Mouse (Mus musculus): ENCODE measurements at regions not wholly inside any gene's neighbourhood (a gene's known extent, or its start where the extent isn't known, plus 50 kb on each side); places are given as distances from the start of the nearest gene placed in this dataset.
A peak's percentile ranks its signal among the peaks of the same experiment; 100 is the strongest.

DNA sequence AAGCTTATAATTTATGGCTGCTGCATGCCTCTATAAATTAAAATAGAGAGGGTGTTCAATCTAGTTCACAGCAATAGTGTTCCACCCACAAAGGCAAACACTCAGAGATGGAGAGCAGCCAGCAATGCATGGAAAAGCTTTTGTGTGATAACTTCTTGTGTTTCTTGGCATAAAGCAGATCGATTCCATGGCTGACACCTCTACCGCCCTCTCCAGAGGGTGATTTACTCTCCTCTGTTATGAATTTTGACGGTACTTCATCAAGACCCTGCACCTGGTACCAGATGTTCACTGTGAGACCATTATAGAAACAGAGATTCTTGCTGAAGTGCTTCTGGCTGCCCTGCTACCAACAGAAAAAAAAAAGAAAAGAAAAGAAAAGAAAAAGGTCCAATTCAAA, 54.1 kb upstream of the Btc start:
- DNase-seq = no peak

DNA sequence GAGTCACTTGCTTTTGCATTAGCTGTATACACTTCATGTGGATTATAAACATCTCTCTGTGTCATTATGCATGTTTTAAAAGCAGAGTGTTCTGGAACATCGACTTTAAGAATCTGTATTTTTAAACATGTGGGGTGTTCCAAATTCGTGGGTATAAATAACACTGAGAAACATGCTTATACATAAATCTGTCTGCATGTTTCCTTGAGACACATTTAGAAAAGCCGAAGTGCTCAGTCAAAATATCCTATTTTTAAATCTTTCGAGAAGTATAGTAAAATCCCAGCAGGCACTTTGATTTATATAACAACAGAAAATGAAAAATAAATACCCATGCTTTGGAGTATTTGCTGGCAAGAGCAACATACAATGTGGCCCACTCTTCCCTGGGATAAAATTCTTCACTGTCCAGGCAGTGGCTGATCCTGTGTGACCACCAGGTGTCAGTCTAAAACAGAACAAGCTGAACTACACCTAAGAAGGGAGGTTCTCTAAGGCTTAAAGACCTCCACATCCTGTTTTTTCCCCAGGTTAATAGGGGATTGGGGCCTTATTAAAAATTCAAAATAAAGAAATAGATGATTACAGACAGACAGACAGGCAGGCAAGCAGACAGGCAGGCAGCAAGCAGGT, 52.4 kb upstream of the Parm1 start:
- peak; percentile 5 for DNase-seq
